Mouse (Mus musculus) MEL (cell line): ENCODE results near the gene Llgl2.

Experiments used
- CHD1 ChIP-seq: IDR thresholded peaks from 2 replicates; pipeline ENCODE4 v1.6.1; 2012; ENCODE audit warnings: low read depth, mild to moderate bottlenecking, inconsistent platforms, low read length, improper control_type of control experiment
- CTCF ChIP-seq, 3 experiments: IDR thresholded peaks in 2 of 3; conservative IDR thresholded peaks in 1 of 3; 2 replicates each; pipeline ENCODE4 v1.5.1; 2011 to 2012; ENCODE audit warnings: low read length in 3 of 3, low read depth in 2 of 3, mild to moderate bottlenecking in 2 of 3, improper control_type of control experiment in 1 of 3, inconsistent platforms in 1 of 3, mixed read lengths in 1 of 3, moderate library complexity in 1 of 3; ENCODE audit not compliant: control insufficient read depth in 1 of 3, insufficient read depth in 1 of 3, poor library complexity in 1 of 3, severe bottlenecking in 1 of 3
- E2F4 ChIP-seq: IDR thresholded peaks from 2 replicates; pipeline ENCODE4 v1.6.1; 2011; ENCODE audit warnings: low read depth, low read length, improper control_type of control experiment, borderline replicate concordance
- ETS1 ChIP-seq: IDR thresholded peaks from 2 replicates; pipeline ENCODE4 v1.6.1; 2012; ENCODE audit warnings: low read depth, mild to moderate bottlenecking, inconsistent platforms, low read length, improper control_type of control experiment, moderate library complexity
- JUND ChIP-seq: IDR thresholded peaks from 2 replicates; pipeline ENCODE4 v1.6.1; 2011; ENCODE audit warnings: low read depth, mild to moderate bottlenecking, improper control_type of control experiment, low read length
- MAX ChIP-seq: IDR thresholded peaks from 2 replicates; pipeline ENCODE4 v1.6.1; 2011; ENCODE audit warnings: low read length, improper control_type of control experiment
- MAZ ChIP-seq: IDR thresholded peaks from 2 replicates; pipeline ENCODE4 v1.6.1; 2012; ENCODE audit warnings: low read depth, mild to moderate bottlenecking, inconsistent platforms, low read length, improper control_type of control experiment
- MXI1 ChIP-seq: IDR thresholded peaks from 2 replicates; pipeline ENCODE4 v1.6.1; 2011; ENCODE audit warnings: mild to moderate bottlenecking, low read depth, low read length, improper control_type of control experiment
- POLR2A ChIP-seq, 2 experiments: IDR thresholded peaks; 2 replicates each; pipeline ENCODE4 v1.6.1; 2011 to 2012; ENCODE audit warnings: low read length in 2 of 2, mild to moderate bottlenecking in 2 of 2, control low read depth in 1 of 2, improper control_type of control experiment in 1 of 2, low read depth in 1 of 2, moderate library complexity in 1 of 2; ENCODE audit not compliant: control insufficient read depth in 1 of 2, insufficient read depth in 1 of 2, poor library complexity in 1 of 2
- RCOR1 ChIP-seq: IDR thresholded peaks from 2 replicates; pipeline ENCODE4 v1.6.1; 2012; ENCODE audit warnings: low read depth, mild to moderate bottlenecking, inconsistent platforms, low read length, improper control_type of control experiment
- TAL1 ChIP-seq: IDR thresholded peaks from 2 replicates; pipeline ENCODE4 v1.6.1; 2012; ENCODE audit warnings: mild to moderate bottlenecking, inconsistent platforms, low read length, moderate library complexity, mixed read lengths
- USF1 ChIP-seq: IDR thresholded peaks from 2 replicates; pipeline ENCODE4 v1.6.1; 2014; ENCODE audit warnings: low read depth, mild to moderate bottlenecking, inconsistent platforms, low read length, improper control_type of control experiment, moderate library complexity
- USF2 ChIP-seq, 2 experiments: IDR thresholded peaks; 2 replicates each; pipeline ENCODE4 v1.6.1; 2011 to 2012; ENCODE audit warnings: improper control_type of control experiment in 2 of 2, low read length in 2 of 2, borderline replicate concordance in 1 of 2, inconsistent platforms in 1 of 2, low read depth in 1 of 2, mild to moderate bottlenecking in 1 of 2; ENCODE audit not compliant: insufficient read depth in 1 of 2
- ZKSCAN1 ChIP-seq: IDR thresholded peaks from 2 replicates; pipeline ENCODE4 v1.6.1; 2012; ENCODE audit warnings: low read depth, mild to moderate bottlenecking, inconsistent platforms, low read length, improper control_type of control experiment, moderate library complexity

DNA sequence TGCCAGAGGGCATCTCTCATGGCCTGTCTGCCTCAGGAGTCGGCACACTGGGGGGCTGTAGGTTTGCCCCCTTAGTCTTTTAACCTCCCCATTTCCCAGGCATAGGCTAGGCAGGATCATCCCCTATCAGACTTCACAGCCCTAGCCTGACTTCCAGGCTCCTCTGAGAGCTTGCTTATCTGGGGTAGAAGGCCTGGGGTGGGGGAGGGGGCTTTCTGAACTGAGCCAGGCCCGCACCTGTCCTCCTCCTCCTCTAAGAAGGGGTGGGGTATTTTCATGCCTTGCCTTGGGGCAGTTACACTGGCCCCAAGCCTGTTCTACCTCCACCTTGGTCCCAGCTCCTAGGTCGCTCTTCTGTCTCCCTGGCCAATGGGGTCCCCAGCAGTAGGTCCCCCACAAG lies 7.7 kb downstream of the Llgl2 start:
- TF ChIP-seq ZKSCAN1 (no peak), CHD1 (no peak), CTCF (IDR thresholded peaks at IDR 0.05 in 2 of 3, conservative IDR thresholded peaks at IDR 0.05 in 1 of 3; ENCODE audit: control insufficient read depth in 1 of 3, insufficient read depth in 1 of 3, low read depth in 2 of 3, low read length in 3 of 3, poor library complexity in 1 of 3, severe bottlenecking in 1 of 3) (no peak), USF2 (IDR thresholded peaks at IDR 0.05; ENCODE audit: borderline replicate concordance in 1 of 2, insufficient read depth in 1 of 2, low read depth in 1 of 2, low read length in 2 of 2) (no peak), RCOR1 (peak; percentile 57; the same call in 1 of the 2 replicates), MAZ (no peak; the same call in 1 of the 2 replicates), MAX (no peak), JUND (no peak), TAL1 (peak; percentile 70), POLR2A (IDR thresholded peaks at IDR 0.05; ENCODE audit: control insufficient read depth in 1 of 2, insufficient read depth in 1 of 2, low read depth in 1 of 2, low read length in 2 of 2, poor library complexity in 1 of 2) (no peak), ETS1 (peak; percentile 67), E2F4 (no peak), USF1 (no peak), MXI1 (no peak)
